Mouse (Mus musculus) right cerebral cortex, postnatal 25 days (tissue): ENCODE results near the gene Tgfbr3.
"Not testable (repeated sequence)": the region's sequence is repeated elsewhere in the genome, so short reads cannot be mapped to it uniquely, and the experiment has no call there.

Experiments
- DNase-seq: peaks from one replicate; pipeline ENCODE4 v3.0.0; 2022

Tgfbr3 gene

GRCm38 (mm10) chr5:107236975-107237374 lies 52.5 kb downstream of the Tgfbr3 start:
- no peak for DNase-seq

- no peak for DNase-seq
Measured at GRCm38 (mm10) chr5:107236039-107236438, 53.4 kb downstream of the Tgfbr3 start.

GRCm38 (mm10) chr5:107233366-107234354 lies 55.8 kb downstream of the Tgfbr3 start:
- no peak for DNase-seq

GRCm38 (mm10) chr5:107230189-107230588 lies 59.2 kb downstream of the Tgfbr3 start:
- no peak for DNase-seq

GRCm38 (mm10) chr5:107229037-107229436 lies 60.4 kb downstream of the Tgfbr3 start:
- no peak for DNase-seq

- no peak for DNase-seq
Measured at GRCm38 (mm10) chr5:107227580-107227979, 61.8 kb downstream of the Tgfbr3 start.

GRCm38 (mm10) chr5:107224820-107225417 lies 64.5 kb downstream of the Tgfbr3 start:
- no peak for DNase-seq

GRCm38 (mm10) chr5:107224151-107224550 lies 65.3 kb downstream of the Tgfbr3 start:
- no peak for DNase-seq

GRCm38 (mm10) chr5:107223483-107223882 lies 65.9 kb downstream of the Tgfbr3 start:
- DNase-seq: not testable (repeated sequence)

GRCm38 (mm10) chr5:107223029-107223428 lies 66.4 kb downstream of the Tgfbr3 start:
- DNase-seq: no peak

- no peak for DNase-seq
Measured at GRCm38 (mm10) chr5:107222670-107223005, 66.8 kb downstream of the Tgfbr3 start.

- no peak for DNase-seq
Measured at GRCm38 (mm10) chr5:107221892-107222669, 67.3 kb downstream of the Tgfbr3 start.

GRCm38 (mm10) chr5:107220936-107221335 lies 68.5 kb downstream of the Tgfbr3 start:
- no peak for DNase-seq

GRCm38 (mm10) chr5:107219883-107220282 lies 69.5 kb downstream of the Tgfbr3 start:
- no peak for DNase-seq

- no peak for DNase-seq
Measured at GRCm38 (mm10) chr5:107219318-107219717, 70.1 kb downstream of the Tgfbr3 start.

- no peak for DNase-seq
Measured at GRCm38 (mm10) chr5:107218594-107218993, 70.8 kb downstream of the Tgfbr3 start.

GRCm38 (mm10) chr5:107217139-107217538 lies 72.3 kb downstream of the Tgfbr3 start:
- no peak for DNase-seq

GRCm38 (mm10) chr5:107213373-107214132 lies 75.9 kb downstream of the Tgfbr3 start:
- no peak for DNase-seq

GRCm38 (mm10) chr5:107211830-107212370 lies 77.5 kb downstream of the Tgfbr3 start:
- no peak for DNase-seq

GRCm38 (mm10) chr5:107210040-107210439 lies 79.4 kb downstream of the Tgfbr3 start:
- DNase-seq: no peak

GRCm38 (mm10) chr5:107207911-107208310 lies 81.5 kb downstream of the Tgfbr3 start:
- DNase-seq: no peak

- no peak for DNase-seq
Measured at GRCm38 (mm10) chr5:107204306-107204705, 85.1 kb downstream of the Tgfbr3 start.
